Mouse (Mus musculus) embryonic fibroblast, embryonic 13.5 days (primary cell): ENCODE measurements at regions not wholly inside any gene's neighbourhood (a gene's known extent, or its start where the extent isn't known, plus 50 kb on each side); places are given as distances from the start of the nearest gene placed in this dataset.

Experiments
- H3K27ac ChIP-seq: 2 replicates; pipeline ENCODE4 v1.5.1; 2012; ENCODE audit warnings: low read length, control low read depth, inconsistent platforms; ENCODE audit not compliant: insufficient read depth
- H3K4me1 ChIP-seq: 2 replicates; pipeline ENCODE4 v1.6.1; 2011; ENCODE audit warnings: low read length; ENCODE audit not compliant: control insufficient read depth, insufficient read depth
- H3K4me3 ChIP-seq: 2 replicates; pipeline ENCODE4 v1.5.1; 2011; ENCODE audit warnings: mild to moderate bottlenecking, control low read depth, low read length; ENCODE audit not compliant: insufficient read depth
- CTCF ChIP-seq: IDR thresholded peaks from 2 replicates; pipeline ENCODE4 v1.5.1; 2011; ENCODE audit warnings: mild to moderate bottlenecking, control low read depth, low read length, moderate library complexity, borderline replicate concordance; ENCODE audit not compliant: insufficient read depth
- POLR2A ChIP-seq: IDR thresholded peaks from 2 replicates; pipeline ENCODE4 v1.6.1; 2011; ENCODE audit warnings: low read depth, mild to moderate bottlenecking, control low read depth, low read length, moderate library complexity

DNA sequence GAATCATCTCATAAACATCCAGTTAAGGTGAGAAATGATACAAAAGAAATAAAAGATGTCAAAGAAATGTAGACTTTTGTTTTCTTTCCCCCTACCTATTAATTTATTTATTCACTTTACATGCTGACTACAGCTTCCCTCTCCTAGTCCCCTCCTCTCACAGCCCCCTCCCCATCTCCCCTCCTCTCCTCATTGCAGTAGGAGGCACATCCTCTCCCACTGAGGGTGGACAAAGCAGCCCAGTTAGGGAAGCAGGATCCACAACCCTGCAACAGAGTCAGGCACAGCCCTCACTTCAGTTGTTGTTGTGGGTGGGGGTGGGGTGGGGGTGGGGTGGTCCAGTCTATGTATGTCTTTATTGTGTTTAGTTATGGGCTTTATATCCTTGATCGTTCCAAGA is 555.5 kb downstream of the Grin2a start:
- Histone ChIP-seq H3K4me1 (no peaks in the 10 kb centered on the region), H3K4me3 (no peak overlapping the region), H3K27ac (no peak overlapping the region)
- TF ChIP-seq CTCF: no peak
- no peak for TF ChIP-seq POLR2A

DNA sequence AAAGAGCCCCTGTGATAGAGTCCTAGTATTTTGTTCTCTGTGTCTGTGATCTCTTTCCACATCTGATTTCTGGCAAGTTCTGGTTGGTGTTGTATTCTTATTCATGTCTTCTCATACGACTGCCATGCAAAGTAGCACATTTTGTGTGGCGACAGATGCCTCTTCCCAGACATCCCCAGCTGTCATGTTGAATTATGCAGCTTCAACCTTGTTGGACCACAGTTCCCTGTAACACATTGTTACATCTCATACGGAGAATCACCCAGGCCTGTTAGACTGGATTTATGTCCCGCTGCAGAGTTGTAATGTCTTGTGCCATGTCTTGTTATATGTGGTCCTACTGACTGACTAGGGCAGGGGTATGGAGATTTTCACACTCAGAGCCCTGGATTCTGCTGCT is 543.3 kb downstream of the Grin2a start:
- no peak overlapping the region for H3K4me3 ChIP-seq
- no peak for TF ChIP-seq CTCF
- no peak for TF ChIP-seq POLR2A
- H3K4me1 ChIP-seq: no peaks in the 10 kb centered on the region

DNA sequence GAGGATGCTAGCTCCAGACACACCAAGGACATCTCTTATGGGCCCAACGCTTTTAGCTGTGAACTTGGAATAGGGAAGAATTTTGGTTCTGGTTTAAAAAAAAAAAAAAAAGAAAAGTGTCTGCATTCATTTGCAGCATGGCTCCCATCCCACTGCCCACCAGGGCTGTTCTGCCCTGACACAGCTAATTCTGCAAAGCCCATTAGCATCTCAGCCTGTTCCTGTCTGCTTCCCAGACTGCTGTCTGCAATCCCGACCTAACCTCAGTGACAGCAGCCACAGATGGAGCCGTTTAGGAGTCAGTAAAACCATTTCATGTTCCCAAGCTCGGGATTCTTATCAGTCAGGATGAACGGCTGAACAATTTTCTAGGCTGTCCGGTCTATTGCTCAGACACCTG is 537.8 kb downstream of the Grin2a start:
- H3K27ac ChIP-seq: no peak overlapping the region
- TF ChIP-seq POLR2A (no peak), CTCF (no peak)
- H3K4me1 ChIP-seq: no peaks in the 10 kb centered on the region
- no peak overlapping the region for H3K4me3 ChIP-seq

More for the DNA sequence above, 543.3 kb downstream of the Grin2a start:
- H3K27ac ChIP-seq: no peak overlapping the region

DNA sequence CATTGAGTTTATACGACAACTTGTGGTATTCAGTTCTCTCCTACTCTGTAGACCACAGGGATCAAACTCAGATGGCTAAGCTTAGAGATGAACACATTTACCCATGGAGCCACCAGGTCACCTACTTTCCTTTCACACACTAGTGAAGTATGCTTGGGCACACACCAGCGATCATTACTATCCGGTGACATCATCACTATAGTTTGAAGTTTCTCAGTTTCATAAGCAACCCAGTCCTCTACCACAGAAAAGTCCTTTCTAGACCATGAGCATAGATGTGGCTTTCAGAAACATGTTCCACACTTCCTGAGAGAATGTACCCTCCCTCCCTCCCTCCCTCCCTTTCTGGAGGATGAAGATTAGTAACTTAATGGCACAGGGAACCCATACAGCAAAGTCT is 532.9 kb downstream of the Grin2a start:
- no peak overlapping the region for H3K4me3 ChIP-seq
- no peaks in the 10 kb centered on the region for H3K4me1 ChIP-seq
- TF ChIP-seq CTCF (no peak), POLR2A (no peak)
- H3K27ac ChIP-seq: no peak overlapping the region

DNA sequence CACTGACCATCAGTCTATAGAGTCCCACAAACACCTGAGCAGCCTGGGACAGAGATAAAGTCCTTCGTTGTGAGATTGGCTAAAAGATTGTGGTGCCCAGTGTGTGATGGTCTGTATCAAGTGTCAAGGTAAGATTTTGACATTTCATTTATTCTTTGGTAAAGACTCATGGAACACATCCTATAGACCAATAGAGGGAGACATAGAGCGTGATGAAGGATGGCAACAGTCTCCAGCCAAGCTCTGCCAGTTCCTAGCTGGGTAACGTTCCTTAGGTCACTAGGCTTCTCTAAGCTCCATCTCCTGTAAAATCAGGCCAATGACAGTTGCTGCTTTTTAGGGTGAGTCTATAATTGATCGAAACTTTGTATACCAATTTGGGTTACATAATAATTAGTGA is 526.0 kb downstream of the Grin2a start:
- TF ChIP-seq CTCF (no peak), POLR2A (no peak)

DNA sequence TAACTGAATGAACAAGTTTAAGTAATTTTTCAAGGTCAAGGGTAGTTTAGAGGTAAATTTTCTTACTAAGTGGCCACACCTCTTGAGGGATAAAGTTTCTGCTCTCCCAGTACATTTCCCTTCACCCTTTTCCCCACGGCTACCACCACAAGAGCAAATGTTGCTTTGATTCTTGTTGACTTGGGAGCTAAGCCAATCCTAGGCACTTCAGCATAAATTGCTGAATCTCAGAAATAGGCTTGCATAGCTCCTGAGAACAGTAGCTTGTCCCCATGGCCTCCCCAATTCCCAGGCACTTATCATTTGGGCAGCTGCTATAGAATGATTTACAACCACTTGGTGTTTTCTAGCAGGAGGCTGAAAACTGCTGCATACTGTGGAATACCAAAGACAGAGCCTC is 510.1 kb downstream of the Grin2a start:
- no peaks in the 10 kb centered on the region for H3K4me1 ChIP-seq
- no peak overlapping the region for H3K4me3 ChIP-seq
- H3K27ac ChIP-seq: no peak overlapping the region
- TF ChIP-seq CTCF (no peak), POLR2A (no peak)

More for the DNA sequence above, 526.0 kb downstream of the Grin2a start:
- no peak overlapping the region for H3K27ac ChIP-seq
- no peaks in the 10 kb centered on the region for H3K4me1 ChIP-seq
- no peak overlapping the region for H3K4me3 ChIP-seq

DNA sequence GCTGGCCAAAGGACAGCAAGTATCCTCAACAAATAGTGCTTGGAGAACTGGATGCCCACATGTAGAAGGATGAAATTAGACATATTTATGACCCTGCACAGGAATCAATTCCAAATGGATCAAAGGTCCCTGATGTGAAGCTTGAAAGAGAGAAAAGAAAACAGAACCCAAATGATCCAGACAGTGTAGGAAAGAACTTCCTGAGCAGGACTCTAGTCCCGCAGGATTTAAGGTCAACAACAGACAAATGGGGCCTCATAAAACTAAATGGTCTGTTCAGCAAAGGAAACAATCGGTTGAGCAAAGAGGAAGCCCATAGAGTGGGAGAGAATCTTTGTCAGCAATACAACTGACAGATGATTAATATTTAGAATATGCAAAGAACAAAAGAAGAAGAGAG is 497.1 kb downstream of the Grin2a start:
- TF ChIP-seq POLR2A: no peak
- TF ChIP-seq CTCF: no peak
- H3K27ac ChIP-seq: no peak overlapping the region
- H3K4me3 ChIP-seq: no peak overlapping the region
- no peaks in the 10 kb centered on the region for H3K4me1 ChIP-seq

DNA sequence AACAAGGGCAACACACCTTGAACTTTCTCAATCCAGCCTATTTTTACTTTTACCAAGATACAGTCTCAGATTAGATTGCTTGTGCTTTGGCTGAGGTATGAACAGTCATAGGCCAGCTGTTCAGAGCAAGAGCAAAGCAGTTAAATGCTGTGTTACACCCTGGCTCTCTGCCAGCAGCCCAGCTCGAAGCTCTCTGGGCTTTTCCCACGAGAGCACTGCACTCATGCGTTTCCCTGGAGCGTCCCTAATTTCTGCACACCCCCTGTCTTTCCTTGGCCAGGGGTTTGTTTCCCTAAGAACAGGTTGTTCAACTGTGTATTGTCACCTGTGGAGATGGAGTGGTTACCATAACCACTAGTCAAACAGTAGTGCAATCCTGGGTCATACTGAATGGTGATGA is 493.6 kb downstream of the Grin2a start:
- TF ChIP-seq CTCF (no peak), POLR2A (no peak)
- no peaks in the 10 kb centered on the region for H3K4me1 ChIP-seq
- no peak overlapping the region for H3K27ac ChIP-seq
- H3K4me3 ChIP-seq: no peak overlapping the region

DNA sequence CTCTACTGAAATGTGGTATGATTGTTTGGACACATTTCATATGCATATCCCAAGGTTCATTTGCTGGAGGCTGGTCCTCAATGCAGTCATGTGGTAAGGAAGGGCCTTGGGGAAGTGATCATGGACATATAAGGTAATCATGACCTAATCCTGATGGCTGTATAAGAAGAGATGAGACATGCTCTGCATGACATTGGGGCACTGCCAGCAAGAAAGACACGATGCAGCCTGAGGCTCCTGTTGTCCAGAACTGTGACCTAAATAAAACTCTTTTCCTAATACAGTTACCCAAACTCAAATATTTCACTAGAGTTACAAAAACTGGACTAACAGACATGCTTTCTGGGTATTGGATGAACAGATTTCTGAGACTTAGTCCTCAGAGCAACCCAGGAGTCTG is 485.7 kb downstream of the Grin2a start:
- Histone ChIP-seq H3K4me3 (no peak overlapping the region), H3K4me1 (no peaks in the 10 kb centered on the region), H3K27ac (no peak overlapping the region)
- TF ChIP-seq CTCF (no peak), POLR2A (no peak)

DNA sequence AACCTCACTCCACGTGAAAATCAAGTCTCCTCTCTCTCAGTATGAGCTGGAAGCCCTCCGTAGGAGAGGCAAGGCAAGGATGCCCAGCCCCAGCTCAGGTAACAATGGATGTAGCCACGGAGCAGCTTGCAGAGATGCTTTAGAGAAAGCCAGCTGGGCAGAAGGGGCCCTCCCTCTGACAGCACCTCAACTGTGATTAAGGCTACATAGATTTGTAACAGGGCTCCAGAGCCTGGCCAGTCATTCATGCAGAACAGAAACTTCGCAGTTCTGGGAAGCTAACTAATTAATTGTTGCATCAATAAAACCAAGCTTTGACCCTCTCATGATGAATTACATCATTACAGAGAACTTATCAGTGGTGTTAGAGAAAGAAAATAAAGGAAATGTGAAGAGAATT is 480.8 kb downstream of the Grin2a start:
- H3K4me3 ChIP-seq: no peak overlapping the region
- TF ChIP-seq POLR2A: no peak
- no peak for TF ChIP-seq CTCF
- no peaks in the 10 kb centered on the region for H3K4me1 ChIP-seq
- H3K27ac ChIP-seq: no peak overlapping the region
